Mouse (Mus musculus) forebrain, embryonic 10.5 days (tissue): ENCODE data around the gene Fads3. TPM values are rescaled to one million over a fixed set of nuclear protein-coding genes. Genes with fewer than 3 reads are reported as not detected.

Experiments
- DNase-seq: peaks from one replicate; pipeline ENCODE4 v3.0.0-alpha.2; 2017; ENCODE audit warnings: low spot score; ENCODE audit errors: extremely low spot score
- H3K27ac ChIP-seq: fragments of 300-500 bp; sonication (generic); 2 replicates; pipeline ENCODE4 v1.5.1; 2016; ENCODE audit warnings: mild to moderate bottlenecking
- H3K27me3 ChIP-seq: fragments of 300-500 bp; sonication (generic); 2 replicates; pipeline ENCODE4 v1.6.1; 2016; ENCODE audit warnings: mild to moderate bottlenecking; ENCODE audit not compliant: poor library complexity, severe bottlenecking
- H3K36me3 ChIP-seq: fragments of 300-500 bp; sonication (generic); replicated peaks from 2 replicates; pipeline ENCODE4 v1.6.1; 2016; ENCODE audit warnings: mild to moderate bottlenecking, moderate library complexity
- H3K4me1 ChIP-seq: fragments of 300-500 bp; sonication (generic); 2 replicates; pipeline ENCODE4 v1.6.1; 2016
- H3K4me3 ChIP-seq: fragments of 300-500 bp; sonication (generic); 2 replicates; pipeline ENCODE4 v1.5.1; 2016; ENCODE audit warnings: mild to moderate bottlenecking, moderate library complexity
- H3K9me3 ChIP-seq: fragments of 300-500 bp; sonication (generic); 2 replicates; pipeline ENCODE4 v1.6.1; 2016; ENCODE audit warnings: mild to moderate bottlenecking, moderate library complexity
- WGBS: fragments of 180-500 bp; shearing (Covaris S2); methylation state at CpG from one replicate; pipeline ENCODE4 v1.1.7; 2016; 5-methylcytosine and 5-hydroxymethylcytosine counted together
- polyA plus RNA-seq: library from polyadenylated mRNA; unstranded; fragments of >200 nt; fragmentation: Nextera tagmentation; extraction: Ambion mirVana; gene quantifications from 2 replicates; pipeline ENCODE4 v1.2.1, GENCODE M21; 2016

Gene Fads3
- polyA plus RNA-seq, 1 experiment from 2014 or later, result 5.5 TPM

DNA sequence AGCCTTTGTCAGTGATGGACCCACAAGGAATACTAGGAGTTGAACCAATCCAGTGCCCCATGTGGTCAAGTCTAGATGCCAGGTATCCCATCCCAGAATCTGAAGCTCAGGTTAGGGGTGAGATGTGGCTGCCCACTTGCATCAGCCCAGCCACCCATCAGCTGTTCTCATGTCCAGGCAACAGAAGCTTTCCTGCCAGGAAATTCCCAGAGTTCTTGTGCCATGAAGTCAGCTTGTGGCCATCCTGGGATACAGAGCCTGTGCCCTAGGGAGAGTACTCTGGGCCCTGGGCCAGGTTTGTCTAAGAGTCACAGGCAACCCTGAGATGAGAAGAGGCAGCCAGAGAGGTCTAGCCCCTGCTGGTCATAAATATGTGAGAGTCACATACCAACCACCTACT lies 2.3 kb downstream of the Fads3 start:
- DNase-seq, result no peak
- H3K27ac ChIP-seq, result no peak overlapping the region
- H3K4me1 ChIP-seq, result peaks cover 24% of the 10 kb centered on the region
- H3K9me3 ChIP-seq, result no peaks in the 10 kb centered on the region; the same call in 1 of the 2 replicates
- no peaks in the 10 kb centered on the region for H3K36me3 ChIP-seq
- H3K27me3 ChIP-seq, result peaks cover 55% of the 10 kb centered on the region
- no peak overlapping the region for H3K4me3 ChIP-seq

DNA sequence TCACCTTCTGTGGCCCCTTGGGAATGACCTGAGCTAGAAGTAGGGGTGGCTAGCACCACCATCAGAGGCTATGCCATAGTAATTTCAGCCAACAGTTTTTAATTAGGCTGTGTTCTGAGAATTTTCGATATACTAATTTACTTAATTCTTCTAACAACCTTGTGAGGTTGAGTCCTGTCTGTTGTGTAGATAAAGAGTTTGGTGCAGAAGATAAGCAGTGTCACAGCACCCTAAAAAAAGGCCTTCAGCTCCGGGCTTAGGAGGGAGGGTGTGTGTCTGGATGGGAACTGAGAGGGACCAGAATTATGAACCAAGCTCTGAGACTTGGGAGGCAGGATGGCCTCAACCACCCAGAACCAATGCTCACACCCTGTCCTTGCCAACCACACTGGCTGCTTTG lies 4.3 kb downstream of the Fads3 start:
- Histone ChIP-seq H3K4me3 (no peak overlapping the region), H3K27me3 (peaks cover 35% of the 10 kb centered on the region), H3K27ac (no peak overlapping the region), H3K36me3 (no peaks in the 10 kb centered on the region), H3K9me3 (no peaks in the 10 kb centered on the region), H3K4me1 (peaks cover 19% of the 10 kb centered on the region)
- WGBS, result 77% methylated on average over 2 of the region's 2 CpGs
- DNase-seq, result no peak

DNA sequence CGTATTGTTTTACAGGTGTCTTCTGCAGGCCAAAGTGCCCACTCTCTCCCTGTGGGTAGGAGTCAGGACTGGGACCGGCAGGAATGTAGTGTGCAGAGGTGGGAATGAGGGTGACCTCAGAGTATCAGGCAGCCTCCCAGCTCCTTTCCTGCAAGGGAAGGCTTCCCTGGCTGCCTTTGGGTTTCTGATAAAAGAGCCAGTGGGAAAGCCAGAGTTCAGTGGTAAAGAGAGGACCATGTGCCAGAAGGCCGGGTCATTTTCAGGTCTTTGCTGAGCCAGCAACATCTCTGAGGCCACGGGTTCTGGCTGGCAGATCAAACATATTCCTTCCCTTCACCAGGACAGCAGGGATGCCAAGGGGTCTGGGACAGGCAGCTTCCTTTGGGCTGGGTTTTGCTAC lies 5.0 kb downstream of the Fads3 start:
- Histone ChIP-seq H3K27me3 (peaks cover 29% of the 10 kb centered on the region), H3K4me3 (no peak overlapping the region)
- 82% methylated on average over 4 of the region's 4 CpGs for WGBS

DNA sequence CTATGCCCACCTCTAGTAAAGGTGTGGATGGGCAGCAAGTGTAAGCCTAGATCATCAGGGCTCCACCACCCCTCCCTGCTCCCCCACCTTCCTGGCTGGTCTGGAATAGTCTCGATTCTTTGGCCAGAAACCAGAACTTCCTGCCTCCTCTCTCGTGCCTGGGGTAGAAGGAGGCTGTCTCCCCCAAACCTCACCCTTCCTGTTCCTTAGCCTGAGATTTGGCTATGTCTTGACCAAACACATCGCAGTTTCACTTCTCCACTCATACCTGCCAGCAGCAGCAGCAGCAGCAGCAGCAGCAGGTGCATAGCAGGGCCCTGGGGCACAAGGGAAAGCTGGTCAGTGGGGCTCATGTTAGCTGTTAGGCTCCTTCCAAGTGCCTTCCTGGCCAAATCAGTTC lies 5.6 kb downstream of the Fads3 start:
- 71% methylated on average over 3 of the region's 3 CpGs for WGBS
- Histone ChIP-seq H3K36me3 (no peaks in the 10 kb centered on the region), H3K4me1 (peaks cover 6% of the 10 kb centered on the region), H3K9me3 (no peaks in the 10 kb centered on the region), H3K27me3 (peaks cover 24% of the 10 kb centered on the region), H3K4me3 (no peak overlapping the region), H3K27ac (no peak overlapping the region)
- DNase-seq, result no peak

More for the DNA sequence above, 5.0 kb downstream of the Fads3 start:
- Histone ChIP-seq H3K4me1 (peaks cover 12% of the 10 kb centered on the region), H3K36me3 (no peaks in the 10 kb centered on the region), H3K27ac (no peak overlapping the region), H3K9me3 (no peaks in the 10 kb centered on the region)
- DNase-seq, result no peak

DNA sequence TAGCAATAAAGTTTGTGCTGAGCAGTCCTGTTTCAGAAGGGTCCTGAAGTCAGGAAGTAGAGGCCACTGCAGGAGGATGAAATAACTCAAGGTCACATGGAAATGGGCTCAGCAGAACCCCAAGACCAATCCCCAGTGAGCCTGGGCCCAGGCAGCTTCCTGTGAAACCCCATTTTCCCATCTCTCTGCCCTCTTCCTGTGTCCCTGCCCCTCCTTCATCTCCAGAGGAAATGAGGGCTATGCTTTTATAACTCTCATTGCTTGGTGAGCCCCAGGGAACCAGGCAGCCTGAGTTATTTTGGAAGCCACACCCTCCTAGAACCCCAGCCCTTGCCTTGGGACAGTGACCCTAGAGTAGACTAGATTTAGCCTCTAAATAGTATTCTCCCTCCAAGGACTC lies 8.2 kb downstream of the Fads3 start:
- Histone ChIP-seq H3K27me3 (peaks cover 4% of the 10 kb centered on the region; the same call in 1 of the 2 replicates), H3K4me1 (no peaks in the 10 kb centered on the region), H3K36me3 (no peaks in the 10 kb centered on the region), H3K4me3 (no peak overlapping the region), H3K9me3 (no peaks in the 10 kb centered on the region), H3K27ac (no peak overlapping the region)
- DNase-seq, result no peak

DNA sequence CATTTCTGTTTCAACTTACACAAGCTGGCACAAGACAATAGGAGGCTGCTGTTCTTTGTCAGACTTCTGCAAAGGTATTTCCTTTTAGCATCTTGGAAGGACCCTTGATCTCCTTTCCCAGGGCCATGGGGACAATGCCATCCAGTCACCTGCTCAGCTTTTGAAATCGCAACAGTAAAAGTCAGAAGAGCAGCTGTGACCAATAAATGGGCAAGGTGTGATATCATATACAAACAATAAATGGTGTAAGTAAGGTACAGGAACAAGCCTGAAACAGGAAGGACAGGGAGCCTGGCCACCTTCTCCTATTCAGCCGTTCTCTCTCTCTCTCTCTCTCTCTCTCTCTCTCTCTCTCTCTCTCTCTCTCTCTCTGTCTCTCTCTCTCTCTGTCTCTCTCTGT lies 9.1 kb downstream of the Fads3 start:
- H3K27me3 ChIP-seq, result peaks cover 4% of the 10 kb centered on the region; the same call in 1 of the 2 replicates
- no peaks in the 10 kb centered on the region for H3K9me3 ChIP-seq
- 76% methylated on average over 2 of the region's 2 CpGs for WGBS
- H3K4me3 ChIP-seq, result no peak overlapping the region
- no peaks in the 10 kb centered on the region for H3K36me3 ChIP-seq
- H3K4me1 ChIP-seq, result no peaks in the 10 kb centered on the region
- H3K27ac ChIP-seq, result no peak overlapping the region
- no peak for DNase-seq

DNA sequence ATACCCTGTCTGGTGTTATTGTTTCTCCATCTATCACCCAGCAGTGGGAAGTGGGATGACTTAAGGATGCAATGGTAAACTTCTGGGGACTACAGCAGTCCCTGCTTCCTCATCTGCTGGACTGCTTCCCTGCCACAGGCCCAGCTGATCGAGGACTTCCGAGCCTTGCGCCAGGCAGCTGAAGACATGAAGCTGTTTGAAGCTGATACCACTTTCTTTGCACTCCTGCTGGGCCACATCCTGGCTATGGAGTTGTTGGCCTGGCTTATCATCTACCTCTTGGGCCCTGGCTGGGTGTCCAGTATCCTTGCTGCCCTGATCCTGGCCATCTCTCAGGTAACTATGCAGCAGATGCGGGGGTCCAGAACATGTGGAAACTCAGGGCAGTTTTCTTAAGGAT lies 11.3 kb downstream of the Fads3 start:
- no peak for DNase-seq
- WGBS, result 94% methylated on average over 4 of the region's 4 CpGs
- Histone ChIP-seq H3K4me3 (no peak overlapping the region), H3K36me3 (peaks cover 3% of the 10 kb centered on the region; the same call in 1 of the 2 replicates), H3K27me3 (no peaks in the 10 kb centered on the region), H3K4me1 (no peaks in the 10 kb centered on the region), H3K27ac (no peak overlapping the region), H3K9me3 (no peaks in the 10 kb centered on the region)

DNA sequence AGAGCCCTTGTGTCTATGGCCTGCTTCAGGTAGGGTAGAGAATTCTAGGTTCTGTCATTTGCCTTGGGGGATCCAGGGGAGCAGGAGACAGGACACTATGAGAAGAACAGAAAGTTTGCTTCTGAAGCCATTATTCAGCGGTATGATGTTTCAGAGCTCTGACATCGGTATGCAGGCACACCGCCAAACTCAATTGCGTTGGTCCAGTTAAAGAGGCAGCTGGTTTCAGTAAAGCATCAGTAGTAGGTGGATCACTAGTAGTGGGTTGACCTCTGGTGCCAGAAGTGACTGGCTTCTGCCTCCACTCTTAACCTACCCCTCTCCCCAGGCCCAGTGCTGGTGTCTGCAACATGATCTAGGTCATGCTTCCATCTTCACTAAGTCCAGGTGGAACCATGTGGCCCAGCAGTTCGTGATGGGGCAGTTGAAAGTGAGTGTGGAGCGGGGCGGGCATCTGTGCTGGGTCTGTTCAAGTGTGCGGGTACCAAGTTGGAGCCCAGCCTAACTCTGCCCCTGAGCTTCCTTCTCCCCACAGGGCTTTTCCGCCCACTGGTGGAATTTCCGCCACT lies 12.4 kb downstream of the Fads3 start:
- Histone ChIP-seq H3K4me1 (no peaks in the 10 kb centered on the region), H3K9me3 (no peaks in the 10 kb centered on the region), H3K4me3 (no peak overlapping the region), H3K36me3 (peaks cover 6% of the 10 kb centered on the region; the same call in 1 of the 2 replicates), H3K27ac (no peak overlapping the region), H3K27me3 (no peaks in the 10 kb centered on the region)
- 90% methylated on average over 10 of the region's 10 CpGs for WGBS
- DNase-seq, result no peak

DNA sequence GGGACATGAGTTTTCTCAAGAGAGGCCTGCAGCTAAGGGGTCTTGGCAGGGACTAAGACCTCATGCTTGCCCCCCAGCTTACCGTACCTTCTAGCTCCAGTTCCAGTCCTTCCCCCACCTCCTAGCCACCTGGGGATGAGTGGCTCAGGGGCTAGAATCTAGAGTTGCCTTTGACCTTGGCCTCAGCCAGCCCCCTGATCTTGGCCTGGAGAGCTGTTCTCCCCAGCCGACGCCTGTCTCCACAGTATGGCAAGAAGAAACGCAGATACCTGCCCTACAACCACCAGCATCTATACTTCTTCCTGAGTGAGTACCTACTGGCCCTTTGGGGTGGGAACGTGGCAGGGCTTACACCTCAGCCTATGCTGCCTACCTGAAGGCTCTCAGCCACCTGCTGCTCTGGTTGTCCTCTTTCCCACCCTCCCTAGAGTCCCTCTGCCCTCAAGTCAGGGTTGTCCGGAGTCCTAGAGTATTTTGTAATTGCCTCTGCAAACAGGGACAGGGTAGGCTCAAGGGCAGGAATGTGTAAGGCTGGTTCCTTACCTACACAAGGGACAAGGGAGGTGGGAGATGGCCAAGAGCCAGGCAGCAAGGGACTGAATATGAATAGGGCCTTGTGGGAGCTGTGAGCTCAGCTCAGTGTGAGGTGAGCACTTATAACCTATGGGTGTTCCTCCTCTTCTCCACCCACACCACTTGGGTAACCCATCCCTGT lies 13.1 kb downstream of the Fads3 start:
- Histone ChIP-seq H3K4me1 (0 out of 2 replicates have a peak, but pooled peaks cover 4% of the 10 kb centered on the region), H3K27ac (no peak overlapping the region), H3K9me3 (no peaks in the 10 kb centered on the region), H3K36me3 (peaks cover 6% of the 10 kb centered on the region; the same call in 1 of the 2 replicates), H3K4me3 (no peak overlapping the region), H3K27me3 (no peaks in the 10 kb centered on the region)
- WGBS, result 87% methylated on average over 6 of the region's 6 CpGs
- DNase-seq, result no peak

DNA sequence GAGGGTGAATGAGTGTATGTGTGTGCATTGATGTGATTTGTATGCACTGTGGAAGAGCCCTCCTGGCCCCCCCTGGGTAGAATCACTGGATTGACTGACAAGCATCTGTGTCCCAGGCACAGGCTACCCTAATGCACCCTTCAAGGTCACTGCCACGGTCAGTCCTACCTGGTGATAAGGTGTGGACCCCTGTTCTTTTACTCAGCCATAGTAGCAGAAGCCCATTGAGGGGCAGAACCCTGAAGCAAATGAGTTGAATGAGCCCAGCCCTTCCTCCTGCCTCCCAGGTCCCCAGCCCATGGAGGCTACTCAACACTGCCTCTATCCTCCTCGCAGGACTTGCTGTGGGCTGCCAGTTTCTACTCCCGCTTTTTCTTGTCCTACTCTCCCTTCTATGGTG lies 13.9 kb downstream of the Fads3 start:
- no peaks in the 10 kb centered on the region for H3K27me3 ChIP-seq
- DNase-seq, result no peak
- H3K9me3 ChIP-seq, result no peaks in the 10 kb centered on the region
- H3K4me3 ChIP-seq, result no peak overlapping the region
- 77% methylated on average over 3 of the region's 3 CpGs for WGBS
- H3K27ac ChIP-seq, result no peak overlapping the region
- H3K36me3 ChIP-seq, result peaks cover 6% of the 10 kb centered on the region; the same call in 1 of the 2 replicates
- 0 out of 2 replicates have a peak, but pooled peaks cover 7% of the 10 kb centered on the region for H3K4me1 ChIP-seq

DNA sequence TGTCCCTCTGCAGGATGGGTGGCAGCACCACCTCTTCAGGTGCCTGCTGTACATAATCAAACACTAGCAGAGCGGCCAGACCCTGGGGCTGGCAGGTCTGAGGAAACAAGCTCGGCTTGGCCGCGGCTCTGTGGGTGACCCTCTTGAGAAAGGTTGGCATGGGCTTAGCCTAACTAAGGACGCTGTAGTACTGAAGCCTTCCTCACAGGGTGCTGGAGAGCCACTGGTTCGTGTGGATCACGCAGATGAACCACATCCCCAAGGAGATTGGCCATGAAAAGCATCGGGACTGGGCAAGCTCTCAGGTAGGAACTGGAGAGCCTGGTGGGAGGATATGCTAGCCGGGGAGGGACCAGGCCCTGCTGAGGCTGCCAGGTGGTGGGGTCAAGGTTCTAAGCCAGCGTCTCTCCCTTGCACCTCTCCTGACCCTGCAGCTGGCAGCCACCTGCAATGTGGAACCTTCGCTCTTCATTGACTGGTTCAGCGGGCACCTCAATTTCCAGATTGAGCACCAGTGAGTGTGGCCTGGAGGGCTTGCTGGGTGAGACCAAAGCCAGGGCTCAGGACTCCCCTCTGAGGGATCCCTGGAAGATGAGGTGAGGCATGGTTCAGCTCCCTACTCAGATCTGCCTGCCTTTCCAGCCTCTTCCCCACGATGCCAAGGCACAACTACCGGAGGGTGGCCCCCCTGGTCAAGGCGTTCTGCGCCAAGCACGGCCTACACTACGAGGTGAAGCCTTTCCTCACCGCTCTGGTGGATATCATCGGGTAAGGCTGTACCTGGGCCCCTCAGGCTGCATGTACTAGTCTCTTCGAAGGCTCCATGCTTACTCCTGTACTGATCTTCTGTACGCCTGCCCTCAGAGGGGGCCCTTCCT lies 14.7 kb downstream of the Fads3 start:
- 89% methylated on average over 22 of the region's 22 CpGs for WGBS
- H3K27ac ChIP-seq, result no peak overlapping the region
- H3K4me3 ChIP-seq, result no peak overlapping the region
- no peaks in the 10 kb centered on the region for H3K9me3 ChIP-seq
- no peaks in the 10 kb centered on the region for H3K27me3 ChIP-seq
- H3K36me3 ChIP-seq, result peaks cover 10% of the 10 kb centered on the region
- no peak for DNase-seq
- peaks cover 11% of the 10 kb centered on the region; the same call in 1 of the 2 replicates for H3K4me1 ChIP-seq

DNA sequence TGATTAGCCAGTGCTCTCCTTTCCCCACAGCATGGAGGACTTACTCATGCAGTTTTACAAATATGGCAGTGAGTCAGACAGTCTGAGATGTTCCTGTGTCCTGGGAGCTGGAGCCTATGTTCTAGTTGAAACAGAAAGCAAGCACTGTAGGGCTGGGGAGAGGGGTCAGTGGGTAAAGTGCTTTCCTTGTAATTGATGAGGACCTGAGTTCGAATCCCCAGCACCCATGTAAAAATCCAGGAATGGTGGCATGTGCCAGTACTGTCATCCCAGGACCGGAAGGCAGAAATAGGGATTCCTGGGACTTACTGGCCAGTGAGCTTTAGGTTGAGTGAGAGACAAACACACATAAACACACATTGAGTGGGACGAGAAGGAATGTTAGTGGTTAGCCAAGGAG lies 15.3 kb downstream of the Fads3 start:
- Histone ChIP-seq H3K4me1 (peaks cover 16% of the 10 kb centered on the region; the same call in 1 of the 2 replicates), H3K4me3 (no peak overlapping the region), H3K27ac (no peak overlapping the region), H3K36me3 (peaks cover 16% of the 10 kb centered on the region), H3K9me3 (no peaks in the 10 kb centered on the region), H3K27me3 (no peaks in the 10 kb centered on the region)
- no peak for DNase-seq
- 92% methylated on average over 3 of the region's 3 CpGs for WGBS
